Mouse (Mus musculus): ENCODE measurements at regions not wholly inside any gene's neighbourhood (a gene's known extent, or its start where the extent isn't known, plus 50 kb on each side); places are given as distances from the start of the nearest gene placed in this dataset.

- DNase-seq (ENCODE audit: low read depth, low spot score): no peak
Observed at GRCm38 (mm10) chr14:14596057-14596809, 105.8 kb upstream of the Slc4a7 start.

- DNase-seq (ENCODE audit: low read depth, low spot score): no peak
Observed at GRCm38 (mm10) chr14:14599586-14599985, 102.5 kb upstream of the Slc4a7 start.

- DNase-seq (ENCODE audit: low read depth, low spot score): no peak
Observed at GRCm38 (mm10) chr14:14599990-14600389, 102.1 kb upstream of the Slc4a7 start.

GRCm38 (mm10) chr14:14603439-14603838, 98.6 kb upstream of the Slc4a7 start:
- peak; percentile 62 for DNase-seq (ENCODE audit: low read depth, low spot score)

- no peak for DNase-seq (ENCODE audit: low read depth, low spot score)
Observed at GRCm38 (mm10) chr14:14607074-14607473, 95.0 kb upstream of the Slc4a7 start.

- no peak for DNase-seq (ENCODE audit: low read depth, low spot score)
Observed at GRCm38 (mm10) chr14:14612245-14612644, 89.8 kb upstream of the Slc4a7 start.

GRCm38 (mm10) chr14:14620316-14620715, 81.8 kb upstream of the Slc4a7 start:
- DNase-seq (ENCODE audit: low read depth, low spot score): no peak

- no peak for DNase-seq (ENCODE audit: low read depth, low spot score)
Observed at GRCm38 (mm10) chr14:14628673-14629072, 73.4 kb upstream of the Slc4a7 start.

- no peak for DNase-seq (ENCODE audit: low read depth, low spot score)
Observed at GRCm38 (mm10) chr14:14631750-14632149, 70.3 kb upstream of the Slc4a7 start.

GRCm38 (mm10) chr14:14632471-14632870, 69.6 kb upstream of the Slc4a7 start:
- no peak for DNase-seq (ENCODE audit: low read depth, low spot score)

GRCm38 (mm10) chr14:14632951-14633931, 68.8 kb upstream of the Slc4a7 start:
- peak; percentile 73 for DNase-seq (ENCODE audit: low read depth, low spot score)

- DNase-seq (ENCODE audit: low read depth, low spot score): peak; percentile 54
Observed at GRCm38 (mm10) chr14:14634021-14634420, 68.1 kb upstream of the Slc4a7 start.

- DNase-seq (ENCODE audit: low read depth, low spot score): no peak
Observed at GRCm38 (mm10) chr14:14639102-14640015, 62.7 kb upstream of the Slc4a7 start.

- no peak for DNase-seq (ENCODE audit: low read depth, low spot score)
Observed at GRCm38 (mm10) chr14:14640023-14640441, 62.0 kb upstream of the Slc4a7 start.

- DNase-seq (ENCODE audit: low read depth, low spot score): no peak
Observed at GRCm38 (mm10) chr14:14640557-14640956, 61.5 kb upstream of the Slc4a7 start.

GRCm38 (mm10) chr14:14643533-14643932, 58.5 kb upstream of the Slc4a7 start:
- DNase-seq (ENCODE audit: low read depth, low spot score): no peak

GRCm38 (mm10) chr14:14645084-14645483, 57.0 kb upstream of the Slc4a7 start:
- no peak for DNase-seq (ENCODE audit: low read depth, low spot score)

All from A20 (cell line).